Mouse (Mus musculus) liver, adult (tissue): Measurements from ENCODE around the gene Hfe.

Experiments used
- GATA4 ChIP-seq: IDR thresholded peaks from 2 replicates; pipeline ENCODE4 v1.6.1; 2014; ENCODE audit warnings: mild to moderate bottlenecking, low read length; ENCODE audit not compliant: insufficient replicate concordance

Gene Hfe

GRCm38 (mm10) chr13:23732156-23732804 lies 21.6 kb upstream of the Hfe start:
- no peak for TF ChIP-seq GATA4

- TF ChIP-seq GATA4, result no peak
Observed at GRCm38 (mm10) chr13:23730479-23730878, 19.8 kb upstream of the Hfe start.

GRCm38 (mm10) chr13:23729706-23730105 lies 19.1 kb upstream of the Hfe start:
- no peak for TF ChIP-seq GATA4

- no peak for TF ChIP-seq GATA4
Observed at GRCm38 (mm10) chr13:23729192-23729525, 18.5 kb upstream of the Hfe start.

- no peak for TF ChIP-seq GATA4
Observed at GRCm38 (mm10) chr13:23728472-23729191, 18.0 kb upstream of the Hfe start.

- TF ChIP-seq GATA4, result no peak
Observed at GRCm38 (mm10) chr13:23725213-23725612, 14.6 kb upstream of the Hfe start.

GRCm38 (mm10) chr13:23724239-23724638 lies 13.6 kb upstream of the Hfe start:
- TF ChIP-seq GATA4, result no peak

GRCm38 (mm10) chr13:23717176-23717575 lies 6.5 kb upstream of the Hfe start:
- no peak for TF ChIP-seq GATA4

GRCm38 (mm10) chr13:23716261-23717042 lies 5.8 kb upstream of the Hfe start:
- TF ChIP-seq GATA4, result no peak

GRCm38 (mm10) chr13:23709714-23710373 lies 810 bp downstream of the Hfe start:
- TF ChIP-seq GATA4, result no peak

- TF ChIP-seq GATA4, result no peak
Observed at GRCm38 (mm10) chr13:23708654-23709053, 2.0 kb downstream of the Hfe start.

- TF ChIP-seq GATA4, result no peak
Observed at GRCm38 (mm10) chr13:23708041-23708440, 2.6 kb downstream of the Hfe start.

GRCm38 (mm10) chr13:23706771-23707170 lies 3.9 kb downstream of the Hfe start:
- TF ChIP-seq GATA4, result no peak

GRCm38 (mm10) chr13:23705751-23706356 lies 4.8 kb downstream of the Hfe start:
- no peak for TF ChIP-seq GATA4

- TF ChIP-seq GATA4, result no peak
Observed at GRCm38 (mm10) chr13:23702220-23702619, 8.4 kb downstream of the Hfe start.
